Mouse (Mus musculus): Measurements from ENCODE around the gene Fsd1. TPM values are rescaled to one million over a fixed set of nuclear protein-coding genes. Genes with fewer than 3 reads are reported as not detected.

The Fsd1 gene
- total RNA-seq (2023): not detected in 4 replicates

DNA sequence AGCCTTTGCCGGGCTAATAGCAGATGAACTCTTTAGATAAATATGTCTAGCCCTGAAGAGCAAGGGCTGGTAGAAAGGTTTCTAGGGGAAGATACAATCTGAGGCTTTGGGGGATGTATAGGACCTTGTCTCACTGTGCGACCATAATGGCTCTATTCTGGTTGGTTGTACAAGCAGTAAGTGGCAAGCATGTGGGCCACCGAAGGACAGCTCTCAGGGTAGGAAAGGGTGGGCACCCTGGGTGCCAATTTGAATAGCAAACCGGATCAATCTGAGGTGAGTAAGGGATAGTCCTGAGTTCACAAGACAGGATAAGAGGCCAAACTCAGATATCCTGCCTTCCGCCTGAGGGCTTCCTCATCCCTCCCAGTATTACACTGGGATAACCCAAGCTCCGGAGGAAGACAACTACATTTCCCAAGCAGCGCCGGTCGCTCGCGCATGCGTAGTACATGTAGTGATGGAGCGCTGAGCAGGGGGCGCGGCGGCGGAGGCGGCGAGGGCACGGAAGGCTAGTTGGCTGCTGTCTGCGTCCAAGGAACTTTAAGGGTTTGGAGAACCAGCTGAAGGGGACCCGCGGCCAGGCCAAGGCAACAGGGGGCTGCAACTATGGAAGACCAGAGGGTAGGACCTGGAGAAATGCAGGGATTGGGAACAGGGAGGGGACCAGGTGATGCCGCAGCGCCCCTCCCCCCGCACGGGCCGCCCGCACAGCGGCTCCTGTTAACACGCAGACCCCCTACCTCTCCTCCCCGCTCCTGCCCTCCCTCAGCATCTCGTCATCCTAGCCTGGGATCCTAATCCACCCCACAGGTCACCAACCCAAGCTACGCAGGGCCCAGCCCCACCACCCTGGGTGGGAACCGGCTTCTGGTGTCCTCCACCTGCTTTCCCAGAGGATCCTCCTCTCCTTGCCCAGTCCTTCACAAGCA, at the start of gene Fsd1:
Gene Fsd1, plus strand, starts transcription at position 480 of the 932 bp plus-strand sequence.

DNA sequence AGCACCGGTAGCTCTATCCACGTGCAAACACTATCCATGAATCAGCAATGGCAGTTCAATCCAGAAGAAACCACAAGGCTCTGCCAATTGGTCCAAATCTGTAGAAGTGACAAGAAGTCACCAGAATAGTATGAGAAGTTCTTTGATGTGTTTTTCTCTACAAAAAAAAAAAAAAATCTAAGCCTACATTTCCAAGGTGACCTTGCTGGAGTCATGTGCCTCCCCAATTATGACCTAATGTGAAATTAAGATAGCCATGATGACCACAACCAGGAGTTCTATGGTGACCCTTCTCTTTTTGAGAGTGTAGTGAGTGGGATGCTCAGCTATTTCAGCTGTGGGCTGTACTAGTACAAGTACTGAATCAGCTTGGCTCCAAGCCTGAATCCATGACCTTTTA, 36.9 kb upstream of the Fsd1 start, which contains the start of gene Zfp119b:
Gene Zfp119b, minus strand, starts transcription at position 101 of the 400 bp plus-strand sequence.

DNA sequence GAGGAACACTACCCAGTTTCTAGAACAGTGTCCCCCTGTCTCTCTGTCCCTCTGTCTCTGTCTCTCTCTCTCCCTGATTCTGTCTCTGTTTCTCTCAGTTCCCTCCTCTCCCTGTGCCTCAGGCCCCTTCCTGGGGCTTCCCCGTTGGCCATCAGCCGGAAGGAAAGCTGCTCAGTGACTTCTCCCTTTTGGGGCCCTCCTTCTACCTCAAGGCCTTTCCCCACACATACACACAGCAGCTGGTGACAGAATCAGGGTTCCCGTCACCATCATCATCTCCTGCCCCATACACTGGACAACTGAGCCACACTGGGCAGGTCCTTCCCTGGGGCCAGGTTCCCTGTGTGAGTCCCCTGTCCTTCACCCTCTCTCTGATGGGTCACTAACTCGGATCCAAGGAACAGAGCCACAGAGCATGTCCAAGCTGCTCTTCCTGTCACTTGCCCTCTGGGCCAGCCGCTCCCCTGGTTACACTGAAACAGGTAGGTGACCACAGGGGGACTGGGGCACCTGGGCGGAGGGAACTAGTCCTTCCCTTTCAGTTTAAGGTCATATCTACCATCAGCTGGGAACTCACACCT, 33.8 kb upstream of the Fsd1 start, which contains the start of gene Ebi3:
Gene Ebi3, plus strand, starts transcription at position 194 of the 581 bp plus-strand sequence.

DNA sequence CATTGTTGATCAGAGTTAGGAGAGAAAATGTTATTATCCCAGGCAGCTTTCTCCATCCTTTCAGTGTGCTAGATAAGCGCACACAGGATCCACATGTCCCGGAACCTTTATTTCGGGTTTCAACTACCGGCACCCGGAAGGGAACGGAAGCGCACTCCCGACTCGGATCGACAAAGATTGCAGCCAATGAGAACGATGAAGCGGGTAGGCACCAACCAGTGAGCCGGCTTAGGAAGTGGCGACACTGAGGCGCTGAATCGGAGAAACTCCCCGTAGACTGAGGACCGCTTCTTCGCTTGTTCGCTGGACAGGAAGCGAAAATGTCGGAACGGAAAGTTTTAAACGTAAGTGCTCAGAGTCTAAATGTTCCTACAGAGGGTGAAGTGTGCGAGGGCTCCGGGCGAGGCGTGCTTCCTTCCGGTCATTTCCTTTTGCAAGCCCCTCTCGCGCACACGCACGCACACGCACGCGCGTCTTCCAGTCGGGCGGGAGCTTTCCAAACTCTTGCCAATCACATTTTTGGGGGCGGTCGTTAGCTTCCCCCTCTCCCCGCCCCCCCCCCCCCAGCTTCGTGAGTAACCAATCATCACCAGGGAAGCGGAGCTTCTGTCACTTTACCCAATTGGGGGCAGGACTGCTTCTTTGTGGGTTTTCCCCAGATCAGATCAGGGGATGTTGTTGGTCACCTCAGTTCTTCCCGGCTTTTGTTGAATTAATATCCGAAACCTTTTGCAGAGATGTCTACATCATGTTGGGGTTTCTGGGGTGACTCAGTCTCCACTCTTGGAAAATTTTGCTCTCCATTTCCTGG, 27.2 kb upstream of the Fsd1 start, which contains the start of gene Yju2:
Gene Yju2, plus strand, starts transcription at position 182 of the 811 bp plus-strand sequence.

DNA sequence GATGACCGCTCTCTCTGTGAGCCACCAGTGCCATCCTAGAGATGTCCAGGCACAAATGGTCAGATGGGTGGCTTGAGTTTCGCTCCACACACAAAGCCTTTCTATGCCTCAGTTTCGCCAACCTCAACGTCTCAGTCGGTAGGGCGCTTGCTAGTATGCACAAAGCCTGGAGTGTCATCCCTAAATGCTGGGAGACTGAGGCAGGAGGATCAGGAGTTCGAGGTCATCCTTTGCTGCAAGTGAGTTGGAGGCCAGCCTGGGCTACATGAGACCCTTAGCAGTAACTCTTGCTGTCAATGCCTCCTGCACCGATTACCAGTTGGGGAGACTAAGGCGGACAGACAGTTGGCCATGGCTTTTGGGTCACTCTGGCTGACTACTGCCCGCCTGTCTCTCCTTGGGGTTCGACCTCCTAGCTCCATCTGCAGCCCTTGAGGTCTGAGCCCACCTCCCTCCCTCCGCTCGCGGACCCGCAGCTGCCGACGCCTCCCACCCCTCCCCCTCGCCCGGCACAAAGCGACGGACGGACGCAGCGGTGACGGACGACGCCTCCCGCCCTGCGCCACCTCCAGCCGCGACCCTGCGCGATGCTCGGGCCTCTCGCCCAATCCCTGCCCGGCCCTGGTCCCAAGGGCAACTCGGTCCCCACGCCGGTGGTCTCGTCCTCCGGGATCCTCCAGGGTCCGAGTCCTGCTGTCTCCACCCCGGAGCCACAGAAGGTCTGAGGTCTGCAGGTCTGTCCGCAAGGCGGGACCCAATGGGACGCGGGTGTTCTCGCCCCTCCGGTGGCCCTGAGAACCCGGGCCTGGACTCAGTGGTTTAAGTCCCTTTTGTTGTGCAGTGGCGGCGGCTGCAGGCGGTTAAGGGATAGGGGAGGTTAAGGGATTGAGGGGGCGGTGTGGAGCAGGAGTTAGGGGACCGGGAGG, 16.1 kb upstream of the Fsd1 start, which contains the start of gene Shd:
Gene Shd, plus strand, starts transcription at position 502 of the 926 bp plus-strand sequence.

DNA sequence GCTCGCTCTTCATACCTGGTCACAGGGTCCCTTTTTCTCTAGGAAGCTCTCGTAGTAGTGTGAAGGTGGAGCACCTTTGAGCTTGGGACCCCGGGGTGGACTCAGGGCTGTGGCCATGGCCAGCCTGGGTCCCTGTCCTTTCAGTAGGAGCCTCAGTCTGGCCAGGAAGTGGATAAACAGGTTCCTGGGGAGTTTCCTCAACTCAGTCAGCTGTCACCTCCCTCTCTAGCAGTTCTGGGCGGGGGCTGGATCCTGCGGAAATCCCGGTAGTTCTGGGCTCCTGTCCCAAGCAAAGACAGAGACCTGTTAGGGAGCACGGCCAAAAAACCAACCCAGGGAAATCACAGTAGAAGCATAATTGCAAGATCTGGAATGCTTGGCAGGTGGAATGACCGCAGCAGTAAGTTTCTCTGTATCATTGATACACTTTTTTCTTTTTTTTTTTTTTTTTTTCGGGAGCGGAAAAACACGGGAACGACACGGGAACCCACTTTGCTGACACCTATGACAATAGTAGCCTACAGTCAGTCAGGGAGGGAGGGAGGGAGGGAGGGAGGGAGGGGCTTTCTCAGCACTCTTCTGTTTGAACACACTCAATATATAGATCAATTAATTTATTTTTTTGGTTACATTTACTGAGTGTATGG, 19.2 kb downstream of the Fsd1 start, which contains the start of the genes Stap2 and Mpnd:
Gene Stap2, minus strand, starts transcription at position 170 of the 647 bp plus-strand sequence.
Gene Mpnd, plus strand, starts transcription at position 297 of the 647 bp plus-strand sequence.

DNA sequence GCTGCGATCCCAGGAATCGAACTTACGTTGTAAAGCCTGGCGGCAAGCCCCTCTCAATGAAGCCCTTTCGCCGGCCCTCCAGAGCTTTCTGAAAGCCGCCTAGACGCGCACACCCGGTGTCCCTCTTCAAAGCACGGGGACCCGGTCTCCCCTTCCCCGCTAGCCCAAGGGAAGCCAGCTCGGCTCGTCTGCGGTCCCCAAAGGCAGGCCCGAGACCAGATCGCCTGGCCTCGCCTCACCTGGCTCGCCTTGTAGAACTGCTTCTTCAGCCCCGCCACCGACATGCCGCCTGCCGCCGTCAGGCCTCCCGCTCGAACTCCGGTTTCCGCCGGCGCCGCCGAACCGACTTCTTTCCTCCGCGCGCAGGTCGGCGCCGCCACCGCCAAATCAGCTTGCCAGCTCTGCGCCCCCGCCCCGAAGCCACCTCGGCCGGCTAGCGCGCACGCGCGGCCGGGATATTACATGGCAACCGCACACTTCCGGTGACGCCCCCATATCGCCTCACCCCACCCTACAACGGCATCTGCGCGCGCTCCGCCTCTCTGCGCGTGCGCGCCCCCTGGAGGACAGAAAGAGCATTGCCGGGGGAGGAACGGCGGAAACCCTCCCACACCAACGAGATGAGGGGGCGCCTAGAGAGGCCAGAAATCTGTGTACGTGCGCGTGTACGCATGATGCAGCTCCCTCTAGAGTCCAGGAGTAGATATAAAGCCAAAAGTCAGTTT, 50.0 kb downstream of the Fsd1 start, which contains the start of gene Sh3gl1:
Gene Sh3gl1, minus strand, starts transcription at position 460 of the 725 bp plus-strand sequence.

DNA sequence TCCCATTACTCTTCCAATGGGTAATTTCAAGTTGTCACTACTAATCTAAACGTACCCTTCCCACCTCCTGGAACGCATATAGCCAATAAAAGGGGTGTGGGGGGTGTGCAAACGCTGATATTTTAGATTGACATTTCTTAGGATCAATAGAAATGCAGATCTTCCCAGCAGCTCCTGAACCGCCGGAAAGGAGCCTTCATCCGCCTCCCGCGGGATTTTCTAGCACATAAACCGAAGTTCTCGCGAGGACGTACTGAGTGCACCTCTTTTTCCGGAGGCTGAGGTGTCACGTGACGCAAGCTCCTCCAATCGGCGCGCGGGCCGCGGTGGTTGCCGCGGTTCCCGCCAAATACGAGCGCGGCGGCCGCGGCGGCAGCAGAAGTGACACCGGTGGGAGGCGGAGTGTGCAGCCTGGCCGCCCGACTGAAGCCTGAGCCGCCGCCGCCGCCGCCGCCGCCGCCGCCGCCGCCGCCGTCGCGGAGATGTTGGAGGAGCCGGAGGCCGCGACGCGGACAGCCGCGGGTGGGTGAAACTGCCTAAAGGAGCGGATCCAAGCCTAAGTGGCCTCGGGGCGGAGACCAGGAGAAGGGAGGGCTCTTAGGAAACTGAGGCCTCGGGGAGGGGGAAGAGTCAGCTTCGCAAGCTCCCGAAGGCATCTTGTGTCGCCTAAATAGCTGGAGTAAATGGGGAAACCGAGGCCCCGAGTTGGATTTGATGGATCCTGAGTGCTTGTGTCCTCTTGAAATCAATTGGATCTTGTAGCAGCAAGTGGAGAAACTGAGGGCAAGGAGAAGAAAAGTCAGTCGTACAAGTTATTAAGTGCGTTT, 53.9 kb downstream of the Fsd1 start, which contains the start of gene Chaf1a:
Gene Chaf1a, plus strand, starts transcription at position 410 of the 827 bp plus-strand sequence.

Other genes with a start within 250 kb of the Fsd1 start
- gene Adgre4, start 236.5 kb upstream of the Fsd1 start, total RNA-seq (2023): 0.92 to 2.0 TPM (median 1.4 TPM) in 4 replicates
- 9.7 to 11.3 TPM (median 10.7 TPM) in 4 replicates for gene Zfp119a, start 107.6 kb upstream of the Fsd1 start, total RNA-seq (2023)
- 19.1 to 20.5 TPM (median 19.2 TPM) in 4 replicates for gene Zfp959, start 94.4 kb upstream of the Fsd1 start, total RNA-seq (2023)
- gene Zfp119b, start 37.0 kb upstream of the Fsd1 start, total RNA-seq (2023): 3.3 to 6.1 TPM (median 5.2 TPM) in 4 replicates
- 14.2 to 17.7 TPM (median 15.5 TPM) in 4 replicates for gene Ebi3, start 33.9 kb upstream of the Fsd1 start, total RNA-seq (2023)
- 44.4 to 50.9 TPM (median 50.3 TPM) in 4 replicates for gene Yju2, start 27.4 kb upstream of the Fsd1 start, total RNA-seq (2023)
- 0.81 to 2.9 TPM (median 1.8 TPM) in 4 replicates for gene Shd, start 16.0 kb upstream of the Fsd1 start, total RNA-seq (2023)
- gene Stap2, start 19.1 kb downstream of the Fsd1 start, total RNA-seq (2023): 1.2 TPM in 1 of 4 replicates, not detected in the others
- 57.6 to 74.2 TPM (median 66.5 TPM) in 4 replicates for gene Mpnd, start 19.2 kb downstream of the Fsd1 start, total RNA-seq (2023)
- gene Sh3gl1, start 50.1 kb downstream of the Fsd1 start, total RNA-seq (2023): 90.4 to 97.0 TPM (median 94.7 TPM) in 4 replicates
- gene Chaf1a, start 53.9 kb downstream of the Fsd1 start, total RNA-seq (2023): 2.7 to 4.1 TPM (median 3.2 TPM) in 4 replicates
- gene Ubxn6, start 88.5 kb downstream of the Fsd1 start, total RNA-seq (2023): 65.9 to 73.7 TPM (median 71.6 TPM) in 4 replicates
- 105 to 126 TPM (median 115 TPM) in 4 replicates for gene Hdgfl2, start 93.1 kb downstream of the Fsd1 start, total RNA-seq (2023)
- not detected in 4 replicates for gene Plin4, start 123.3 kb downstream of the Fsd1 start, total RNA-seq (2023)
- not detected in 4 replicates for gene Plin5, start 131.1 kb downstream of the Fsd1 start, total RNA-seq (2023)
- not detected in 4 replicates for gene Lrg1, start 135.5 kb downstream of the Fsd1 start, total RNA-seq (2023)
- gene Sema6b, start 153.8 kb downstream of the Fsd1 start, total RNA-seq (2023): 1.0 to 1.3 TPM (median 1.2 TPM) in 4 replicates
- 0.21 to 0.38 TPM (median 0.27 TPM) in 3 of 4 replicates, not detected in the other for gene Tnfaip8l1, start 176.0 kb downstream of the Fsd1 start, total RNA-seq (2023)
- gene Mydgf, start 197.4 kb downstream of the Fsd1 start, total RNA-seq (2023): 48.9 to 52.9 TPM (median 52.0 TPM) in 4 replicates
- 53.2 to 57.1 TPM (median 55.2 TPM) in 4 replicates for gene Dpp9, start 232.4 kb downstream of the Fsd1 start, total RNA-seq (2023)